Mouse (Mus musculus) intestine, embryonic 15.5 days (tissue): Measurements from ENCODE around the gene Nek9. TPM values are rescaled to one million over a fixed set of nuclear protein-coding genes. Genes with fewer than 3 reads are reported as not detected.

Source experiments
- ATAC-seq: fragments of 200-750 bp; cut with Nextera tagmentation; 2 replicates; pipeline ENCODE4 v1.8.0; 2017; ENCODE audit warnings: moderate TSS enrichment, moderate library complexity
- H3K27ac ChIP-seq: fragments of 300-500 bp; sonication (generic); 2 replicates; pipeline ENCODE4 v1.5.1; 2015; ENCODE audit warnings: mild to moderate bottlenecking, inconsistent platforms
- H3K27me3 ChIP-seq: fragments of 300-500 bp; sonication (generic); replicated peaks from 2 replicates; pipeline ENCODE4 v1.6.1; 2015; ENCODE audit warnings: inconsistent platforms
- H3K36me3 ChIP-seq: fragments of 300-500 bp; sonication (generic); 2 replicates; pipeline ENCODE4 v1.6.1; 2015; ENCODE audit warnings: inconsistent platforms
- H3K4me1 ChIP-seq: fragments of 300-500 bp; sonication (generic); replicated peaks from 2 replicates; pipeline ENCODE4 v1.6.1; 2015; ENCODE audit warnings: inconsistent platforms
- H3K4me2 ChIP-seq: fragments of 300-500 bp; sonication (generic); replicated peaks from 2 replicates; pipeline ENCODE4 v1.6.1; 2015; ENCODE audit warnings: mild to moderate bottlenecking, inconsistent platforms
- H3K4me3 ChIP-seq: fragments of 300-500 bp; sonication (generic); replicated peaks from 2 replicates; pipeline ENCODE4 v1.5.1; 2015; ENCODE audit warnings: inconsistent platforms
- H3K9ac ChIP-seq: fragments of 300-500 bp; sonication (generic); 2 replicates; pipeline ENCODE4 v1.6.1; 2015; ENCODE audit warnings: inconsistent platforms
- H3K9me3 ChIP-seq: fragments of 300-500 bp; sonication (generic); 2 replicates; pipeline ENCODE4 v1.6.1; 2016; ENCODE audit warnings: inconsistent platforms
- WGBS: fragments of 180-500 bp; shearing (Covaris S2); methylation state at CpG from one replicate; pipeline ENCODE4 v1.1.7; 2015; 5-methylcytosine and 5-hydroxymethylcytosine counted together
- polyA plus RNA-seq: library from polyadenylated mRNA; unstranded; fragments of >200 nt; fragmentation: Nextera tagmentation; extraction: Ambion mirVana; gene quantifications from 2 replicates; pipeline ENCODE4 v1.2.1, GENCODE M21; 2015

Gene Nek9
- polyA plus RNA-seq = 16.2 and 16.7 TPM in 2 replicates

DNA sequence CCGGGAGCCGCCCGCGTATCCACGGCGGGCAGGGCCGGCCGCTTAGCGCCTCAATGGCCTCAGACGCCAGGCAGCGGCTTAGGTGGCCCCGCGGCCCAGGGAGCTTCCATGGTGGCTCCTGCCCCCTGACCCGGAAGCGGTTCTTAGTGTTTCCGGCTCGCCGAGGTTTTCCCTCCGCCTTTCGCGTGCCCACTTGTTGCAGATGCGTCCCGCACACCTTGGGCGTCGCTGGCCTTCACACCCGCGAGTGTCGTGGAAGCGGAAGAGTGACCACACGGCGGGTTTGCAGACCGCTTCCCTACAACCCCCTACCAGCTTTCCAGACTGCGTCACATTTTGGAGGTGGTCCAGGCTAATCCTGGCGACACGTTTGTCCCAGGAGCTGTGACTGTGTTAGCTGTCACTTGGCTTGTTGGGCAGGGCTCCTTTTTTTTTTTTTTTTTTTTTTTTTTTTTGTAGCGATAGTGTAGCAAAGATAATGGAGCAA lies at the start of gene Nek9:
Gene Nek9, minus strand, starts transcription at position 120 of the 487 bp plus-strand sequence.
- Histone ChIP-seq H3K9ac (peak within 1 kb of the TSS; percentile 97), H3K27me3 (no peaks in the 10 kb centered on the region), H3K27ac (peak within 1 kb of the TSS; percentile 81), H3K9me3 (no peaks in the 10 kb centered on the region), H3K4me1 (peaks cover 13% of the 10 kb centered on the region), H3K36me3 (peaks cover 10% of the 10 kb centered on the region), H3K4me2 (peak within 1 kb of the TSS; percentile 77), H3K4me3 (peak within 1 kb of the TSS; percentile 99)
- under 1% methylated on average over 36 of the region's 36 CpGs for whole genome bisulfite sequencing
- peak; percentile 89 for ATAC-seq

GRCm38 (mm10) chr12:85385995-85386375 lies 46.8 kb upstream of the Nek9 start:
- peaks cover 7% of the 10 kb centered on the region; the same call in 1 of the 2 replicates for H3K4me1 ChIP-seq
- no peak overlapping the region for H3K9ac ChIP-seq
- no peaks in the 10 kb centered on the region for H3K9me3 ChIP-seq
- H3K4me2 ChIP-seq = no peak overlapping the region
- H3K36me3 ChIP-seq = no peaks in the 10 kb centered on the region
- H3K27ac ChIP-seq = no peak overlapping the region
- no peak for ATAC-seq
- 46% methylated on average over 5 of the region's 5 CpGs for WGBS
- no peak overlapping the region for H3K4me3 ChIP-seq
- no peaks in the 10 kb centered on the region for H3K27me3 ChIP-seq

- ATAC-seq = no peak
These were observed 46.3 kb upstream of the Nek9 start for GRCm38 (mm10) chr12:85385329-85385994.

GRCm38 (mm10) chr12:85382761-85383680 lies 43.9 kb upstream of the Nek9 start:
- no peaks in the 10 kb centered on the region for H3K27me3 ChIP-seq
- WGBS = 59% methylated on average over 14 of the region's 14 CpGs
- ATAC-seq = no peak
- no peak overlapping the region for H3K4me3 ChIP-seq
- H3K4me2 ChIP-seq = no peak overlapping the region
- no peaks in the 10 kb centered on the region for H3K36me3 ChIP-seq
- H3K4me1 ChIP-seq = no peaks in the 10 kb centered on the region
- H3K27ac ChIP-seq = no peak overlapping the region
- no peak overlapping the region for H3K9ac ChIP-seq
- no peaks in the 10 kb centered on the region for H3K9me3 ChIP-seq

More at GRCm38 (mm10) chr12:85385329-85385994, 46.3 kb upstream of the Nek9 start:
- Histone ChIP-seq H3K9me3 (no peaks in the 10 kb centered on the region), H3K27me3 (no peaks in the 10 kb centered on the region), H3K36me3 (no peaks in the 10 kb centered on the region), H3K4me3 (no peak overlapping the region), H3K9ac (no peak overlapping the region), H3K4me1 (peaks cover 7% of the 10 kb centered on the region; the same call in 1 of the 2 replicates), H3K27ac (no peak overlapping the region), H3K4me2 (no peak overlapping the region)
- 69% methylated on average over 10 of the region's 10 CpGs for WGBS

GRCm38 (mm10) chr12:85381570-85381969 lies 42.4 kb upstream of the Nek9 start:
- Histone ChIP-seq H3K4me1 (no peaks in the 10 kb centered on the region), H3K27ac (no peak overlapping the region), H3K9me3 (no peaks in the 10 kb centered on the region), H3K27me3 (no peaks in the 10 kb centered on the region), H3K4me2 (no peak overlapping the region), H3K4me3 (no peak overlapping the region), H3K9ac (no peak overlapping the region), H3K36me3 (no peaks in the 10 kb centered on the region)
- no peak for ATAC-seq
- 79% methylated on average over 6 of the region's 6 CpGs for WGBS

DNA sequence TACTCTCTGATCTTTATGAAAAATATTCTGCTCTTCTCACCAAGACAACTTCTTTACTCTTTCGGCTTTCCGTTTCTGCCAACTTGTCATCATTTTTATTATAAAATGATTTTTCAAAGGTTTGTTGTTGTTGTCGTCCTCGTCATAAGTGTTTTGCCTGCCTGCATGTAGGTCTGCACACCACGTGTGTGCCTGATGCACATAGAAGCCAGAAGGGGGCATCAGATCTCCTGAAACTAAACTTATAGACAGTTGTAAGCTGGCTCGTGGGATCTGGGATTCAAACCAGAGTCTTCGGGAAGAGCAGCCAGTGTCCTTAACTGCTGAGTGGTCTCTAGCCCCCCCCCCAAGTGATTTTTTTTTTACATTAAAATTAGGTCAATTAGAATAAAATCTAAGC lies 41.8 kb upstream of the Nek9 start:
- no peak for ATAC-seq
- no peak overlapping the region for H3K4me3 ChIP-seq
- H3K27me3 ChIP-seq = no peaks in the 10 kb centered on the region
- WGBS = 79% methylated on average over 7 of the region's 7 CpGs
- no peak overlapping the region for H3K4me2 ChIP-seq
- H3K4me1 ChIP-seq = no peaks in the 10 kb centered on the region
- H3K9ac ChIP-seq = no peak overlapping the region
- H3K9me3 ChIP-seq = no peaks in the 10 kb centered on the region
- H3K36me3 ChIP-seq = no peaks in the 10 kb centered on the region
- H3K27ac ChIP-seq = no peak overlapping the region

DNA sequence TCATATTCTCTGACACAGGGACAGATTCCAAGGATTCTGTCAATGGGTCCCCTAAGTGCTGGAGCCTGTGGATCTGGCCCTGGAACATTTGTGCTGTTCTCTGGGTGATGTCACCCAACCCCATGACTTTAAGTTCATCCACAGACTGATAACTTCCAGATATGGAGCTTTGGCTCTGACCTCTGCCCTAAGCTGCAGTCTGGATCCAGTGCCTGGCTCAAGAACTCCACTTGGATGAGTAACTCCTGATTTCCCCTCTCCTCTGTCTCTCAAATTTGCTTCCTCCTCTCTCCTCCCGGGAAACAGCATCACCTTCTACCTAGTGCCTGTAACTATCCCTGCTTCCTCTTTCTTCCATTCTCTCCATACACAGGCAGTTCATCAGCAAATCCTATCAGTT lies 41.1 kb upstream of the Nek9 start:
- 44% methylated on average over 1 of the region's 1 CpGs for WGBS
- Histone ChIP-seq H3K4me2 (no peak overlapping the region), H3K4me1 (no peaks in the 10 kb centered on the region), H3K36me3 (no peaks in the 10 kb centered on the region), H3K9me3 (no peaks in the 10 kb centered on the region), H3K27ac (no peak overlapping the region), H3K9ac (no peak overlapping the region), H3K27me3 (no peaks in the 10 kb centered on the region), H3K4me3 (no peak overlapping the region)
- no peak for ATAC-seq

DNA sequence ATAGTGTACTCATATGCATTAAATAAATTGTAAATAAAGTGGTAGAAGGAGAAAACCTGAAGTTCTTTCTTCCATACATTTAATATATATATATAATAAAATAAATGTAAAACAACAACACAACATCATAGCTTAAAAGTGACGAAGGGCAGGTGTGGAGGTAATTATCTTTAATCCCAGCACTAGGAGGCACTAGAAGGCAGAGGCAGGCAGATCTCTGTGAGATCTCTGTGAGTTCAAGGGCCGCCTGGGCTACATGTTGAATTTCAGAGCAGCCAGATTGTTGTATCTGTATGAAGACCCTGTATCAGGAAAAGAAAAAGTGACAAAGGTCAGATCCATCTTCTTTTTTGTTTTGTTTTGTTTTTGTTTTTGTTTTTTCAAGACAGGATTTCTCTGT lies 39.1 kb upstream of the Nek9 start:
- WGBS = 92% methylated on average over 2 of the region's 2 CpGs
- Histone ChIP-seq H3K4me2 (no peak overlapping the region), H3K36me3 (no peaks in the 10 kb centered on the region), H3K27ac (no peak overlapping the region), H3K4me3 (no peak overlapping the region), H3K9ac (no peak overlapping the region), H3K4me1 (no peaks in the 10 kb centered on the region), H3K27me3 (no peaks in the 10 kb centered on the region), H3K9me3 (no peaks in the 10 kb centered on the region)
- no peak for ATAC-seq

- Histone ChIP-seq H3K27me3 (no peaks in the 10 kb centered on the region), H3K27ac (peak within 1 kb of the TSS; percentile 81), H3K4me2 (peak within 1 kb of the TSS; percentile 63), H3K36me3 (no peaks in the 10 kb centered on the region), H3K9ac (peak within 1 kb of the TSS; percentile 84), H3K4me1 (peaks cover 10% of the 10 kb centered on the region; the same call in 1 of the 2 replicates), H3K4me3 (peak within 1 kb of the TSS; percentile 69), H3K9me3 (no peaks in the 10 kb centered on the region)
- ATAC-seq = peak; percentile 97
- WGBS = under 1% methylated on average over 37 of the region's 37 CpGs
These were observed 35.6 kb upstream of the Nek9 start, which contains the start of gene Tmed10 for GRCm38 (mm10) chr12:85374561-85375272. Gene Tmed10, minus strand, starts transcription at chr12:85374847.

DNA sequence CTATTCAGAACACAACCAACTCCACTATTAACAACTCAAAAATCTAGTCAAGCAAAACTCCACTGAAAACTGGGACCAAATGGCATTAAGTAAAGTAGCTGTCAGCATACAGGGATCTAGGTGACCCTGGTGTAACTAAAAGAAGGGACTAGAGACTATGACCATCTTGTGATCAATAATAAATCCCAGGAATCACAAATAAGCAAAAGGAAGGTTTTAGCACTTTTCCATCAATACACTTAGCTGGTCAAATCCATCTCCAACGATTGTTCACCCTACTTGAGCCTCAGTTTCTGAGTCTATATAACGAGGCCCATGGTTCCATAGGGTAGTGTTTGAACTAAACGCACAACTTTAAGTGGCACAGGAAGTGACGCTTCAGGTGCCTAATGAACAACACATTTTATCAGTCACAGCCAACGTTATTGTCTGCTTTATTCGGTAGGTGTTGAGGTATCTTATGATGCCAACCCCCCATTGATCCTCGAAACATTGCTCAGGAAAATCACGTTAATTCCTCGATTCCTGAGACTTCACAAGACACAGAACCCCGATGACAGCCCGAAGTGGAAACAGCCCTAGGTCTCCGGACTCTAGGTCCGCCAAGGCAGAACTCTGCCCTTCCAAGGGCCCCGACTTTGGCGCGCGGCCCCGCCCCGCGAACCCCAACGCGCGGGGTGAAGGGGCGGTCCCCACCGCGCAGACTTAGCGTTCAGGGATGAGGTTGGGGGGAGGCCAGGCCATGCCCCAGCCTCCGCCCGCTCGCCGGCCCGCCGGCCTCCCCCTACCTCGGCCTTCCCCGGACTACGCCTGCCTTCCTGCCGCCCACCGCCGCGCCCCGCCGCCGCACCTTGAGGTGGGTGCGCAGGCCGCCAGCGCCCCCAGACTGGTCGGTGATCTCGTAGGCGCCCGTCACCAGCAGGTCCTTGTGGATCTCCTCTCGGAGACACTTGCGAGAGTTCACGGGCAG lies 34.7 kb upstream of the Nek9 start:
- WGBS = under 1% methylated on average over 53 of the region's 53 CpGs
- H3K36me3 ChIP-seq = no peaks in the 10 kb centered on the region
- no peaks in the 10 kb centered on the region for H3K9me3 ChIP-seq
- H3K9ac ChIP-seq = peak overlapping the region; percentile 84
- H3K27me3 ChIP-seq = no peaks in the 10 kb centered on the region
- peaks cover 10% of the 10 kb centered on the region; the same call in 1 of the 2 replicates for H3K4me1 ChIP-seq
- peak overlapping the region; percentile 63 for H3K4me2 ChIP-seq
- ATAC-seq = peak; percentile 90
- H3K4me3 ChIP-seq = peak overlapping the region; percentile 69
- peak overlapping the region; percentile 81 for H3K27ac ChIP-seq

DNA sequence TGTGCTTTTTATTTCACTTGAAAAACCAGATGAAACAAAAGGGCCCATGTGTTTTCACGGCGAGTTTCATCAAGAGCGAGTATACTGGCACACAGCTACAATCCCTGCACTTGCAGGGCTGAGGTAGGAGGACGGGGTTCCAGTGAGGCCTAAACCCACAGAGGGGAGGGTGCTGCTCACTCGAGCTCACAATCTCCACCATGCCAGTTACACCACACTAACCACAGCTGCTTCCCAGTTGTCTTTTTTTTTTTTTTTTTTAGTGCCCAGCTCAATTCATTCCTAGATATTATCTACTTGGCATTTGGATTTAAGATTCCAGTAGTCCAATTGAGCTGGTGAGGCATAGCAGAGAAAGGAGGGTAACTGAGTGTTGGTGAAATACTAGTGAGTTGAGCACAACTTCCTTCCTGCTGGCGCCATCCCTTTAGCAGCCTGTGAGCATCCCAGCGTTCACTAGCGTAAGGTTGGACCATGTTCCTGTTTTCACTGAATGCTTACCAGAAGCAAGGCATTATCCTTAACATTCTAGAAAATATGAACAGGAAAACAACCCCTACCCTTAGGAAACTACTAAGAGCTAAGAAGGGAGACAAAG lies 33.0 kb upstream of the Nek9 start:
- H3K4me3 ChIP-seq = no peak overlapping the region
- no peak overlapping the region for H3K27ac ChIP-seq
- no peak overlapping the region for H3K9ac ChIP-seq
- WGBS = 69% methylated on average over 8 of the region's 8 CpGs
- H3K4me2 ChIP-seq = peak overlapping the region; percentile 31; the same call in 1 of the 2 replicates
- H3K9me3 ChIP-seq = no peaks in the 10 kb centered on the region
- no peaks in the 10 kb centered on the region for H3K36me3 ChIP-seq
- no peak for ATAC-seq
- peaks cover 16% of the 10 kb centered on the region for H3K4me1 ChIP-seq
- no peaks in the 10 kb centered on the region for H3K27me3 ChIP-seq
